Mouse (Mus musculus) T-cell, adult 2 months (primary cell): ENCODE measurements around the gene Prrx2.

Source experiments
- DNase-seq: peaks from one replicate; pipeline ENCODE4 v3.0.0; 2022; ENCODE audit warnings: low spot score

Gene Prrx2

GRCm38 (mm10) chr2:30823385-30824153 is 11.2 kb upstream of the Prrx2 start:
- DNase-seq: no peak

GRCm38 (mm10) chr2:30826825-30827748 is 7.7 kb upstream of the Prrx2 start:
- DNase-seq: peak; percentile 78

GRCm38 (mm10) chr2:30827749-30828475 is 6.9 kb upstream of the Prrx2 start:
- peak; percentile 94 for DNase-seq

- DNase-seq: peak; percentile 54
Observed at GRCm38 (mm10) chr2:30829315-30829714, 5.5 kb upstream of the Prrx2 start.

- DNase-seq: no peak
Observed at GRCm38 (mm10) chr2:30830283-30830795, 4.4 kb upstream of the Prrx2 start, which contains the start of gene Asb6. Gene Asb6 (minus strand): TSS chr2:30830333.

- no peak for DNase-seq
Observed at GRCm38 (mm10) chr2:30833644-30834043, 1.1 kb upstream of the Prrx2 start.

- no peak for DNase-seq
Observed at GRCm38 (mm10) chr2:30836238-30836990, 1.6 kb downstream of the Prrx2 start.

GRCm38 (mm10) chr2:30842615-30843014 is 7.8 kb downstream of the Prrx2 start:
- no peak for DNase-seq

- DNase-seq: no peak
Observed at GRCm38 (mm10) chr2:30845152-30846070, 10.6 kb downstream of the Prrx2 start.

- no peak for DNase-seq
Observed at GRCm38 (mm10) chr2:30846236-30846635, 11.5 kb downstream of the Prrx2 start.

- no peak for DNase-seq
Observed at GRCm38 (mm10) chr2:30846723-30847122, 12.0 kb downstream of the Prrx2 start.

GRCm38 (mm10) chr2:30848184-30848583 is 13.4 kb downstream of the Prrx2 start:
- no peak for DNase-seq

GRCm38 (mm10) chr2:30850581-30850980 is 15.8 kb downstream of the Prrx2 start:
- DNase-seq: no peak

- no peak for DNase-seq
Observed at GRCm38 (mm10) chr2:30852771-30853313, 18.1 kb downstream of the Prrx2 start.

GRCm38 (mm10) chr2:30857076-30857475 is 22.3 kb downstream of the Prrx2 start:
- no peak for DNase-seq

GRCm38 (mm10) chr2:30859782-30860181 is 25.0 kb downstream of the Prrx2 start:
- no peak for DNase-seq

GRCm38 (mm10) chr2:30862081-30862480 is 27.3 kb downstream of the Prrx2 start:
- no peak for DNase-seq

- no peak for DNase-seq
Observed at GRCm38 (mm10) chr2:30863574-30863973, 28.8 kb downstream of the Prrx2 start.

GRCm38 (mm10) chr2:30864968-30865381 is 30.2 kb downstream of the Prrx2 start:
- no peak for DNase-seq

GRCm38 (mm10) chr2:30865426-30865825 is 30.7 kb downstream of the Prrx2 start:
- no peak for DNase-seq
